Mouse (Mus musculus): Measurements from ENCODE around the gene Ncoa3.

The Ncoa3 gene

GRCm38 (mm10) chr2:166111831-166112250 lies 119.4 kb downstream of the Ncoa3 start:
- DNase-seq = no peak

- DNase-seq = no peak
Measured at GRCm38 (mm10) chr2:166112986-166113385, 120.5 kb downstream of the Ncoa3 start.

GRCm38 (mm10) chr2:166115571-166116277 lies 123.3 kb downstream of the Ncoa3 start:
- DNase-seq = no peak

- DNase-seq = no peak
Measured at GRCm38 (mm10) chr2:166116278-166116608, 123.8 kb downstream of the Ncoa3 start.

GRCm38 (mm10) chr2:166116704-166117103 lies 124.3 kb downstream of the Ncoa3 start:
- no peak for DNase-seq

- no peak for DNase-seq
Measured at GRCm38 (mm10) chr2:166119992-166120391, 127.6 kb downstream of the Ncoa3 start.

GRCm38 (mm10) chr2:166121681-166122355 lies 129.4 kb downstream of the Ncoa3 start:
- DNase-seq = no peak

GRCm38 (mm10) chr2:166122781-166123180 lies 130.3 kb downstream of the Ncoa3 start:
- DNase-seq = no peak

All from liver (tissue).